Mouse (Mus musculus) testis, adult 2 months (tissue): Measurements from ENCODE around the gene Fam53b. TPM values are rescaled to one million over a fixed set of nuclear protein-coding genes. Genes with fewer than 3 reads are reported as not detected.

ENCODE experiments used
- H3K27ac ChIP-seq: fragments of 200-500 bp; 2 replicates; pipeline ENCODE4 v1.5.1; 2012; ENCODE audit warnings: low read depth, low read length; ENCODE audit not compliant: control insufficient read depth, insufficient read depth
- H3K27me3 ChIP-seq: fragments of 200-500 bp; 2 replicates; pipeline ENCODE4 v1.6.1; 2012; ENCODE audit warnings: mild to moderate bottlenecking, low read length, moderate library complexity; ENCODE audit not compliant: control insufficient read depth, insufficient read depth
- H3K36me3 ChIP-seq: fragments of 200-500 bp; 2 replicates; pipeline ENCODE4 v1.6.1; 2012; ENCODE audit warnings: mild to moderate bottlenecking, low read length; ENCODE audit not compliant: control insufficient read depth, insufficient read depth
- H3K4me1 ChIP-seq: fragments of 200-500 bp; 2 replicates; pipeline ENCODE4 v1.6.1; 2012; ENCODE audit warnings: low read length; ENCODE audit not compliant: control insufficient read depth, insufficient read depth
- H3K4me3 ChIP-seq: fragments of 200-500 bp; 2 replicates; pipeline ENCODE4 v1.5.1; 2012; ENCODE audit warnings: low read depth, mild to moderate bottlenecking, low read length, moderate library complexity, mixed read lengths; ENCODE audit not compliant: control insufficient read depth
- CTCF ChIP-seq: fragments of 200-500 bp; IDR thresholded peaks from 2 replicates; pipeline ENCODE4 v1.5.1; 2012; ENCODE audit warnings: low read depth, mild to moderate bottlenecking, inconsistent platforms, low read length, moderate library complexity; ENCODE audit not compliant: control insufficient read depth, insufficient read depth, insufficient replicate concordance
- POLR2A ChIP-seq: fragments of 200-500 bp; IDR thresholded peaks from 2 replicates; pipeline ENCODE4 v1.6.1; 2012; ENCODE audit warnings: low read depth, mild to moderate bottlenecking, inconsistent platforms, low read length, moderate library complexity; ENCODE audit not compliant: control insufficient read depth
- polyA plus RNA-seq: library from polyadenylated mRNA; depleted of rRNA; stranded (reverse); fragments of >200 nt; gene quantifications from 2 replicates; pipeline ENCODE4 v1.2.3, GENCODE M21; 2012

The Fam53b gene
- polyA plus RNA-seq, 1 experiment: 6.1 TPM

DNA sequence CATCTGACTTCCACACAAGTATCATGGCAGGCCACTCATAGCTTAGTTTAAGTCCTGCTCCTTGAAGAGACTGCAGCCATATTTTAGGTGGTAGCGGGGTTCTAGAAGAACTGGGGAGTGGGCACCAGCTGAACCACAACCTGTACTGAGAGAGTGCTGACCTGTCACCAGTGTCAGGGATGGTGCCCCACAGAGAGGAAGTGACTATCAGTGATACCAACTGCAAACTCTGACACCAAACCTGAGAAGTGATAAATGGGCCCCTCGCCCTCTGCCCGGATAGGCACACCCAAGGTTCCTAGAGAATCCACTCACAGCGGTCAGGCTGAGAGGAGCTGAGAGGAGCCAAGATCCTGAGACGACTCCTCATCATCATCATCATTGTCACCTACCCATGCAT is 8.7 kb downstream of the Fam53b start:
- Histone ChIP-seq H3K36me3 (no peaks in the 10 kb centered on the region), H3K4me3 (no peak overlapping the region), H3K27ac (no peak overlapping the region), H3K27me3 (no peaks in the 10 kb centered on the region), H3K4me1 (peaks cover 13% of the 10 kb centered on the region)
- no peak for TF ChIP-seq POLR2A
- no peak for TF ChIP-seq CTCF

DNA sequence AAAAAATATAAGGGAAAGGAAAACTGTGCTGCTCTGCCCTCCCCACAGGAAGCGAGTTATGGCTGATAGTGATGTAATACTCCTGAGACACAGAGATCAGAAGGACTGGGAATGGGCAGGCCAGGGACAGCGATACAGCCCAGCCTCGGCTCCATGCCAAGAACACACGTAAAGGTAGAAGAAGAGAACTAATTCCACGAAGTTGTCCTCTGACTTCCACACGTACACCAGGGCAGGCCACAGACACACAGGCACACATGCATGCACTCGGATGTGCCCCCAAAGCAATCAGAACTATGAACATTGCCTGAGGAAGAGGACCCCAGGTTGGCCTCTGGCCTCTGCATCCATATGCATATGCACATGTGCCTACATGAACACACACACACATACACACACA is 9.2 kb downstream of the Fam53b start:
- H3K4me3 ChIP-seq: no peak overlapping the region
- H3K36me3 ChIP-seq: no peaks in the 10 kb centered on the region
- no peak overlapping the region for H3K27ac ChIP-seq
- H3K27me3 ChIP-seq: no peaks in the 10 kb centered on the region
- H3K4me1 ChIP-seq: peaks cover 13% of the 10 kb centered on the region
- TF ChIP-seq CTCF (no peak), POLR2A (no peak)

DNA sequence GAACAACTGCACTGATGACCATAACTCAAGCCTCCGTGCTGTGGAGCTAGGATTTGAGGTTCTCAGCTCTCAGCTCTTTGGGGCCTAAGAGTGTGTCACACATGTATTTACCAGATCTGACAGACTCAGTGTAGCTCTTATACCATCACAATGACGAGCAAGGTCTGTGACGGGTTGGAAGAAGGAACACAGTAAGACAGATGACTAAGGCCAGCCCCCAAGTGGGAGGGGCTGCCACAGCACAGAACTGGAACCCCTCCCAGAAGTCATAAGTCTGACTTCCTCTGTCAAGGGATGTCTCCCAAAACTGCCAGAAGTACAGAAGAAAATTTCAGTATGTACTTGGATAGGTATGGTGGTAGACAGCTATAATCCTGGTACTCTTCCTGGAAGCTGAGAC is 9.7 kb downstream of the Fam53b start:
- Histone ChIP-seq H3K4me1 (peaks cover 12% of the 10 kb centered on the region), H3K27ac (no peak overlapping the region), H3K27me3 (no peaks in the 10 kb centered on the region), H3K36me3 (no peaks in the 10 kb centered on the region), H3K4me3 (no peak overlapping the region)
- TF ChIP-seq CTCF (no peak), POLR2A (no peak)

DNA sequence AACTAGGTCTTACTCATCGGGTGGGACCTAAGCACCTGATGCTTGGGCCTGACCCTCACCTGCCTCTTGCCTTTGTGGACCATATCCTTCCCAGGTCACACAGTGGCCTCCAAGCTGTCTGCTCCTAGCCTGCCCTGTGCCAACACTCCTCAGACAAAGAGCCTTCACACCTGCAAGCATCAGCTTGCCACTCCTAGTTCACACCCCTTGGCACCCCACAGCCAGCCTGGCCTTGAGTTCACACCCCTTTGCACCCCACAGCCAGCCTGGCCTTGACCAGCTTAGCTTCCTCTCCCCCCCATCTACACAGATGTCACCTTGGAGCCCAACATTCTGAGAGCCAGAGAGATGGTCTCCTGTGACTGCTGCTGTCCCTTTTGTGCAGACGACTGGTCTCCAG is 10.3 kb downstream of the Fam53b start:
- H3K4me3 ChIP-seq: no peak overlapping the region
- TF ChIP-seq CTCF (no peak), POLR2A (no peak)
- H3K4me1 ChIP-seq: peaks cover 9% of the 10 kb centered on the region
- no peak overlapping the region for H3K27ac ChIP-seq
- no peaks in the 10 kb centered on the region for H3K36me3 ChIP-seq
- H3K27me3 ChIP-seq: no peaks in the 10 kb centered on the region

DNA sequence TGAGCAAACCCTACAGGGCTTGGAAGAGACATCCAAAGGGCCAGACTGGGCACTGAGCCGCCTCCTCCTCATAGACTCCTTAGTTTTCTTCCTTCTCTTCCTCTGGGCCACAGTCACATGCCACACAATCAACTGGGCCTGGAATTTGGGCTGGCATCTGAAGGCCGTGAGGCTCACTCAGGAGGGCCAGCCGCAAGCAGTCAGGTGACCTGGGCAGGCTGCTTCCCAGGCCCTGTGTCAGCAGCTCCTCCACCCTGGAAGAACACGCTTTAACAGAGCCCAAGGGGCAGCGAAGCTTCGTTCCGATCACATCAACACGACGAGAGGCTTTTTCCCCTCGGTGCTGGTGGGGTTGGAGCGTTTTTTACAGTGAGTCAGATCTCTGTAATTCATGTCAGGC is 11.0 kb downstream of the Fam53b start:
- H3K27me3 ChIP-seq: no peaks in the 10 kb centered on the region
- peaks cover 9% of the 10 kb centered on the region for H3K4me1 ChIP-seq
- TF ChIP-seq CTCF (no peak), POLR2A (no peak)
- no peak overlapping the region for H3K4me3 ChIP-seq
- no peak overlapping the region for H3K27ac ChIP-seq
- H3K36me3 ChIP-seq: no peaks in the 10 kb centered on the region

DNA sequence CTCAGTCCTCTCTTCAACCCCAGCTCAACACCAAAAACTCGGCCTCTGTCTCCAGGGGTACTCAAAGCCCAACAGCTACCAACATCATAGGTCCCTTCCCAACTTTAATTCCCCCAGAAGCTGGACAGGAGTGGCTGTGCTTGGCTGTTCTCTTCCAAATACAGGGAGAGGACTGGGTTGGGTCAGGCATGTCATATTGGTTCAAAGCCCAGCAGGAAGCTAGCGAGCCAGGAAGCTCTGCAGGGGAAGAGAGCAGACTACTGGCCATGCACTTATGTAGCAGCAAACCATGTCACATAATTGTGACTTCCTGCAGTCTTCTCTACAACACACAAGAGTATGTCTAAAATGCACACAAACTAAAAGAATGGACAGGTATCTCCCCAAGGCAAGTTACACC is 11.6 kb downstream of the Fam53b start:
- Histone ChIP-seq H3K27ac (no peak overlapping the region), H3K4me1 (peaks cover 9% of the 10 kb centered on the region), H3K27me3 (no peaks in the 10 kb centered on the region), H3K4me3 (no peak overlapping the region), H3K36me3 (no peaks in the 10 kb centered on the region)
- TF ChIP-seq POLR2A (no peak), CTCF (no peak)

DNA sequence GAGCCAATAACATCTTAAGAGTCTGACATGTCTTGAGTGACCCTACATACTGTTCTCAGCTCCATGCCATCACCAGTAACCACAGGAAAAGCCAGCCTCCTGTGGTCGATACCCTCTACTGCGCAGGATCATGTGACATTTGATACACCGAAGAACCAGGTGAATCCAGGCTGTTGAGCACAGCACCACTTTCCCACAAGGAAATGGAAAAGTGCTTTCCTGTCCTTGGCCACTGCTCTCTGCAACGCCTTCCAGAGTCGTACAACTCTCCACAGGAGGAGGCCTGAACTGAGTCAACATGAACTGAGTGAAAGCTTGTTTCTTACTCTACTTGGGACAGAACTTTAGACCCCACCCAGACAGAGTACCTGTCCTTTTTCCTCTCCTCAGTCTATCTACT is 12.2 kb downstream of the Fam53b start:
- Histone ChIP-seq H3K36me3 (no peaks in the 10 kb centered on the region), H3K4me3 (no peak overlapping the region), H3K4me1 (peaks cover 9% of the 10 kb centered on the region), H3K27me3 (no peaks in the 10 kb centered on the region), H3K27ac (no peak overlapping the region)
- TF ChIP-seq POLR2A: no peak
- no peak for TF ChIP-seq CTCF

DNA sequence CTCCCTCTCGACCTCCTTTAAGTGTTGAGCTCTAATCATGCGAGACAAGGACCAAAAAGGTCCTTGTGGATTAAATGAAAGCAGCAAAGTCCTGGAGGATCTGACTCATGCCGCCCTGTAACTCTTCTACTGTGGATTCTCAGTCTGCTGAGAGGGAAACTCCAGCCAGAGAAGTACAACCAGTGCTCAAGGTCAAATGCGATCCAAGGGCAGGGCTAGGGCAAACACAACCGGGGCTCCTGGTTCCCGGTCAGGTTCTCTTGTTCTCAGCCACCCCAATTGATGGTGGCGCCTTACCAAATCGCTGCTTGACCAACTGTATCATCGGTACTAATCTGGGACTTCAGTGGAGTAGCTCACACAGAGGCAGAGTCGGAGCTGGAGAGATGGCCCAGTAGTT is 12.8 kb downstream of the Fam53b start:
- no peak for TF ChIP-seq CTCF
- no peak for TF ChIP-seq POLR2A
- Histone ChIP-seq H3K36me3 (no peaks in the 10 kb centered on the region), H3K27me3 (no peaks in the 10 kb centered on the region), H3K4me1 (peaks cover 9% of the 10 kb centered on the region), H3K4me3 (no peak overlapping the region), H3K27ac (no peak overlapping the region)
